Mouse (Mus musculus) left cerebral cortex, adult 2 months (tissue): ENCODE data around the gene Hivep3. TPM values are rescaled to one million over a fixed set of nuclear protein-coding genes. Genes with fewer than 3 reads are reported as not detected.

ENCODE experiments used
- DNase-seq, 2 experiments: peaks; one replicate each; pipeline ENCODE4 v3.0.0; 2021 to 2022; ENCODE audit warnings: low spot score in 2 of 2, mixed read lengths in 1 of 2; ENCODE audit errors: extremely low spot score in 1 of 2
- H3K27ac ChIP-seq: fragments of 200-600 bp; 2 replicates; pipeline ENCODE4 v1.8.1; 2022
- H3K4me3 ChIP-seq: fragments of 200-600 bp; 2 replicates; pipeline ENCODE4 v1.8.1; 2022
- CTCF ChIP-seq: fragments of 200-600 bp; IDR thresholded peaks from 2 replicates; pipeline ENCODE4 v1.8.1; 2022; ENCODE audit warnings: antibody characterized with exemption, mild to moderate bottlenecking, moderate library complexity
- intact Hi-C: fragments of 180-260 bp; cut with DNase I; formaldehyde crosslinking; loops from one replicate; pipeline ENCODE4 v1.15.1; 2025
- total RNA-seq, 2 experiments: library from RNA; stranded (reverse); gene quantifications; 2 replicates each; pipeline ENCODE4 v1.2.3; 2021

Gene Hivep3
- total RNA-seq, 2 experiments from 2014 or later = 65.8 to 87.4 TPM

- H3K4me3 ChIP-seq = no peak overlapping the region
- no peak overlapping the region for H3K27ac ChIP-seq
- DNase-seq = no peak
- intact Hi-C loops = no loop called here
- TF ChIP-seq CTCF = no peak
These were observed 328.6 kb downstream of the Hivep3 start for GRCm38 (mm10) chr4:120062198-120062597.

- intact Hi-C loops = no loop called here
- no peak overlapping the region for H3K27ac ChIP-seq
- no peak overlapping the region for H3K4me3 ChIP-seq
- DNase-seq = no peak
- TF ChIP-seq CTCF = no peak
These were observed 329.2 kb downstream of the Hivep3 start for GRCm38 (mm10) chr4:120062754-120063153.

- H3K27ac ChIP-seq = peak overlapping the region; percentile 55
- intact Hi-C loops = no loop called here
- DNase-seq = no peak
These were observed 330.0 kb downstream of the Hivep3 start for GRCm38 (mm10) chr4:120063353-120064124.

GRCm38 (mm10) chr4:120064696-120065095 is 331.1 kb downstream of the Hivep3 start, which contains the start of gene AL607142.1:
Gene AL607142.1, plus strand, starts transcription at chr4:120064996.
- no peak for DNase-seq
- intact Hi-C loops = no loop called here
- Histone ChIP-seq H3K27ac (peak within 1 kb of the TSS; percentile 55), H3K4me3 (no peak within 1 kb of the TSS)
- no peak for TF ChIP-seq CTCF

More at GRCm38 (mm10) chr4:120063353-120064124, 330.0 kb downstream of the Hivep3 start:
- no peak for TF ChIP-seq CTCF
- no peak overlapping the region for H3K4me3 ChIP-seq

- DNase-seq = no peak
These were observed 333.4 kb downstream of the Hivep3 start for GRCm38 (mm10) chr4:120066841-120067591.

GRCm38 (mm10) chr4:120067592-120068235 is 334.1 kb downstream of the Hivep3 start:
- no peak for TF ChIP-seq CTCF
- DNase-seq = no peak
- H3K4me3 ChIP-seq = no peak overlapping the region

More at GRCm38 (mm10) chr4:120066841-120067591, 333.4 kb downstream of the Hivep3 start:
- no peak overlapping the region for H3K4me3 ChIP-seq
- H3K27ac ChIP-seq = no peak overlapping the region
- no peak for TF ChIP-seq CTCF
- intact Hi-C loops = no loop called here

GRCm38 (mm10) chr4:120068883-120069581 is 335.4 kb downstream of the Hivep3 start:
- intact Hi-C loops = no loop called here
- no peak overlapping the region for H3K4me3 ChIP-seq
- TF ChIP-seq CTCF = no peak
- no peak overlapping the region for H3K27ac ChIP-seq
- DNase-seq = no peak

More at GRCm38 (mm10) chr4:120067592-120068235, 334.1 kb downstream of the Hivep3 start:
- no peak overlapping the region for H3K27ac ChIP-seq
- intact Hi-C loops = no loop called here

- H3K4me3 ChIP-seq = no peak overlapping the region
- intact Hi-C loops = no loop called here
- no peak overlapping the region for H3K27ac ChIP-seq
- no peak for TF ChIP-seq CTCF
- DNase-seq = no peak
These were observed 336.0 kb downstream of the Hivep3 start for GRCm38 (mm10) chr4:120069582-120069980.

GRCm38 (mm10) chr4:120071411-120071810 is 337.8 kb downstream of the Hivep3 start:
- Histone ChIP-seq H3K4me3 (no peak overlapping the region), H3K27ac (0 out of 2 replicates have a peak overlapping the region, but pooled peaks have one; percentile 32)
- TF ChIP-seq CTCF = no peak
- DNase-seq = no peak
- intact Hi-C loops = no loop called here

GRCm38 (mm10) chr4:120071842-120072507 is 338.4 kb downstream of the Hivep3 start:
- no peak overlapping the region for H3K27ac ChIP-seq
- TF ChIP-seq CTCF = no peak
- no peak for DNase-seq
- H3K4me3 ChIP-seq = no peak overlapping the region
- intact Hi-C loops = no loop called here

GRCm38 (mm10) chr4:120074061-120074460 is 340.5 kb downstream of the Hivep3 start:
- Histone ChIP-seq H3K27ac (peak overlapping the region; percentile 74), H3K4me3 (no peak overlapping the region)
- peak in 1 of 2 experiments; percentile 45 for DNase-seq
- intact Hi-C loops = no loop called here
- TF ChIP-seq CTCF = no peak
